Mouse (Mus musculus) thymus, adult 2 months (tissue): Measurements from ENCODE around the gene Gli2. TPM values are rescaled to one million over a fixed set of nuclear protein-coding genes. Genes with fewer than 3 reads are reported as not detected.

ENCODE experiments used
- DNase-seq: peaks from one replicate; pipeline ENCODE4 v3.0.0; 2021
- H3K27ac ChIP-seq: fragments of 200-500 bp; 2 replicates; pipeline ENCODE4 v1.5.1; 2012; ENCODE audit warnings: low read length, control low read depth; ENCODE audit not compliant: control insufficient read depth, insufficient read depth
- H3K27me3 ChIP-seq: fragments of 200-500 bp; 2 replicates; pipeline ENCODE4 v1.6.1; 2012; ENCODE audit warnings: mild to moderate bottlenecking, low read length, moderate library complexity, mixed read lengths; ENCODE audit not compliant: control insufficient read depth, insufficient read depth
- H3K36me3 ChIP-seq: fragments of 200-500 bp; 2 replicates; pipeline ENCODE4 v1.6.1; 2012; ENCODE audit warnings: mild to moderate bottlenecking, low read length, moderate library complexity; ENCODE audit not compliant: control insufficient read depth, insufficient read depth
- H3K4me1 ChIP-seq: fragments of 200-500 bp; replicated peaks from 2 replicates; pipeline ENCODE4 v1.6.1; 2012; ENCODE audit warnings: low read length; ENCODE audit not compliant: control insufficient read depth, insufficient read depth
- H3K4me3 ChIP-seq: fragments of 200-500 bp; 2 replicates; pipeline ENCODE4 v1.5.1; 2012; ENCODE audit warnings: mild to moderate bottlenecking, low read length, control low read depth, moderate library complexity; ENCODE audit not compliant: control insufficient read depth, insufficient read depth
- CTCF ChIP-seq: fragments of 200-500 bp; IDR thresholded peaks from 2 replicates; pipeline ENCODE4 v1.5.1; 2012; ENCODE audit warnings: mild to moderate bottlenecking, control low read depth, low read length, moderate library complexity, borderline replicate concordance; ENCODE audit not compliant: control insufficient read depth, poor library complexity, insufficient read depth; ENCODE audit errors: extremely low read depth
- POLR2A ChIP-seq: fragments of 200-500 bp; IDR thresholded peaks from 2 replicates; pipeline ENCODE4 v1.6.1; 2012; ENCODE audit warnings: mild to moderate bottlenecking, low read length, control low read depth, moderate library complexity; ENCODE audit not compliant: control insufficient read depth, poor library complexity, insufficient read depth; ENCODE audit errors: extremely low read depth
- WGBS: fragments of 180-500 bp; shearing (Covaris S2); methylation state at CpG from one replicate; pipeline ENCODE4 v1.1.7; 2018; 5-methylcytosine and 5-hydroxymethylcytosine counted together
- polyA plus RNA-seq: library from polyadenylated mRNA; depleted of rRNA; stranded (reverse); fragments of >200 nt; gene quantifications from 2 replicates; pipeline ENCODE4 v1.2.3, GENCODE M21; 2012

Gene Gli2
- polyA plus RNA-seq, 1 experiment = 2.4 TPM

- WGBS = 73% methylated on average over 3 of the region's 3 CpGs
- no peak for DNase-seq
These were observed 228.4 kb downstream of the Gli2 start for GRCm38 (mm10) chr1:118825035-118825434.

GRCm38 (mm10) chr1:118822258-118822657, 231.2 kb downstream of the Gli2 start:
- Histone ChIP-seq H3K4me1 (no peaks in the 10 kb centered on the region), H3K27me3 (no peaks in the 10 kb centered on the region), H3K36me3 (no peaks in the 10 kb centered on the region), H3K4me3 (no peak overlapping the region), H3K27ac (no peak overlapping the region)
- 97% methylated on average over 2 of the region's 2 CpGs for WGBS
- no peak for TF ChIP-seq CTCF
- no peak for TF ChIP-seq POLR2A
- no peak for DNase-seq

More at GRCm38 (mm10) chr1:118825035-118825434, 228.4 kb downstream of the Gli2 start:
- Histone ChIP-seq H3K27ac (no peak overlapping the region), H3K27me3 (no peaks in the 10 kb centered on the region), H3K4me3 (no peak overlapping the region), H3K36me3 (no peaks in the 10 kb centered on the region), H3K4me1 (no peaks in the 10 kb centered on the region)
- TF ChIP-seq CTCF = no peak
- TF ChIP-seq POLR2A = no peak

- no peak overlapping the region for H3K27ac ChIP-seq
- DNase-seq = no peak
- 63% methylated on average over 2 of the region's 2 CpGs for WGBS
- TF ChIP-seq POLR2A (no peak), CTCF (no peak)
- no peak overlapping the region for H3K4me3 ChIP-seq
- no peaks in the 10 kb centered on the region for H3K27me3 ChIP-seq
- no peaks in the 10 kb centered on the region for H3K4me1 ChIP-seq
- H3K36me3 ChIP-seq = no peaks in the 10 kb centered on the region
These were observed 238.4 kb downstream of the Gli2 start for GRCm38 (mm10) chr1:118815015-118815414.

GRCm38 (mm10) chr1:118810336-118810735, 243.1 kb downstream of the Gli2 start:
- Histone ChIP-seq H3K36me3 (no peaks in the 10 kb centered on the region), H3K4me3 (no peak overlapping the region), H3K27me3 (no peaks in the 10 kb centered on the region), H3K4me1 (no peaks in the 10 kb centered on the region), H3K27ac (no peak overlapping the region)
- TF ChIP-seq CTCF = no peak
- TF ChIP-seq POLR2A = no peak
- no peak for DNase-seq
- WGBS = 66% methylated on average over 4 of the region's 4 CpGs

GRCm38 (mm10) chr1:118806727-118807126, 246.7 kb downstream of the Gli2 start:
- no peaks in the 10 kb centered on the region for H3K27me3 ChIP-seq
- DNase-seq = no peak
- H3K36me3 ChIP-seq = no peaks in the 10 kb centered on the region
- TF ChIP-seq POLR2A (no peak), CTCF (no peak)
- no peak overlapping the region for H3K27ac ChIP-seq
- H3K4me3 ChIP-seq = no peak overlapping the region
- no peaks in the 10 kb centered on the region for H3K4me1 ChIP-seq
- WGBS = 93% methylated on average over 3 of the region's 3 CpGs

- TF ChIP-seq CTCF = no peak
- TF ChIP-seq POLR2A = no peak
- H3K4me1 ChIP-seq = no peaks in the 10 kb centered on the region
- 90% methylated on average over 5 of the region's 5 CpGs for WGBS
These were observed 251.3 kb downstream of the Gli2 start for GRCm38 (mm10) chr1:118802166-118802565.

More at GRCm38 (mm10) chr1:118802166-118802565, 251.3 kb downstream of the Gli2 start:
- Histone ChIP-seq H3K27me3 (no peaks in the 10 kb centered on the region), H3K27ac (no peak overlapping the region), H3K36me3 (no peaks in the 10 kb centered on the region), H3K4me3 (no peak overlapping the region)
- DNase-seq = no peak
